Mouse (Mus musculus): ENCODE data around the gene Abhd11. TPM values are rescaled to one million over a fixed set of nuclear protein-coding genes. Genes with fewer than 3 reads are reported as not detected.
"Not testable (repeated sequence)": the region's sequence is repeated elsewhere in the genome, so short reads cannot be mapped to it uniquely, and the experiment has no call there.

Gene Abhd11
- polyA plus RNA-seq (2012; ENCODE audit: insufficient read depth, insufficient read length, missing spikeins) = 91.8 and 99.4 TPM in 2 replicates

- H3K27ac ChIP-seq (replicated peaks; ENCODE audit: low read depth, low read length) = peak within 1 kb of the TSS; percentile 94
- no peaks in the 10 kb centered on the region; the same call in none of the 2 replicates for H3K4me1 ChIP-seq (ENCODE audit: control insufficient read depth, insufficient read depth, insufficient read length, low read length)
- H3K4me3 ChIP-seq (ENCODE audit: insufficient read depth, low read depth, low read length) = peak within 1 kb of the TSS; percentile 68
These were observed at the start of gene Abhd11 for GRCm38 (mm10) chr5:135008671-135009589. Abhd11 (plus strand) TSS chr5:135009152.

- no peak overlapping the region for H3K27ac ChIP-seq (replicated peaks; ENCODE audit: low read depth, low read length)
- peaks cover 3% of the 10 kb centered on the region; the same call in 1 of the 2 replicates for H3K4me1 ChIP-seq (ENCODE audit: control insufficient read depth, insufficient read depth, insufficient read length, low read length)
- no peak overlapping the region for H3K4me3 ChIP-seq (ENCODE audit: insufficient read depth, low read depth, low read length)
These were observed 48.5 kb upstream of the Abhd11 start for GRCm38 (mm10) chr5:134960430-134960829.

GRCm38 (mm10) chr5:134961519-134961918 lies 47.4 kb upstream of the Abhd11 start:
- Histone ChIP-seq H3K4me1 (ENCODE audit: control insufficient read depth, insufficient read depth, insufficient read length, low read length) (peaks cover 3% of the 10 kb centered on the region; the same call in 1 of the 2 replicates), H3K4me3 (ENCODE audit: insufficient read depth, low read depth, low read length) (no peak overlapping the region), H3K27ac (replicated peaks; ENCODE audit: low read depth, low read length) (no peak overlapping the region)

- Histone ChIP-seq H3K27ac (replicated peaks; ENCODE audit: low read depth, low read length) (no peak overlapping the region), H3K4me1 (ENCODE audit: control insufficient read depth, insufficient read depth, insufficient read length, low read length) (peaks cover 3% of the 10 kb centered on the region; the same call in 1 of the 2 replicates), H3K4me3 (ENCODE audit: insufficient read depth, low read depth, low read length) (no peak overlapping the region)
These were observed 45.4 kb upstream of the Abhd11 start for GRCm38 (mm10) chr5:134963546-134963945.

GRCm38 (mm10) chr5:134964655-134965054 lies 44.3 kb upstream of the Abhd11 start:
- H3K27ac ChIP-seq (replicated peaks; ENCODE audit: low read depth, low read length); H3K4me3 ChIP-seq (ENCODE audit: insufficient read depth, low read depth, low read length); H3K4me1 ChIP-seq (ENCODE audit: control insufficient read depth, insufficient read depth, insufficient read length, low read length): not testable (repeated sequence)

GRCm38 (mm10) chr5:134965473-134965851 lies 43.5 kb upstream of the Abhd11 start:
- peaks cover 3% of the 10 kb centered on the region; the same call in 1 of the 2 replicates for H3K4me1 ChIP-seq (ENCODE audit: control insufficient read depth, insufficient read depth, insufficient read length, low read length)
- H3K4me3 ChIP-seq (ENCODE audit: insufficient read depth, low read depth, low read length) = peak overlapping the region; percentile 8; the same call in 1 of the 2 replicates
- H3K27ac ChIP-seq (replicated peaks; ENCODE audit: low read depth, low read length) = no peak overlapping the region

- peaks cover 3% of the 10 kb centered on the region; the same call in 1 of the 2 replicates for H3K4me1 ChIP-seq (ENCODE audit: control insufficient read depth, insufficient read depth, insufficient read length, low read length)
- peak overlapping the region; percentile 8 for H3K4me3 ChIP-seq (ENCODE audit: insufficient read depth, low read depth, low read length)
- H3K27ac ChIP-seq (replicated peaks; ENCODE audit: low read depth, low read length) = no peak overlapping the region
These were observed 42.8 kb upstream of the Abhd11 start for GRCm38 (mm10) chr5:134965852-134966821.

- H3K4me1 ChIP-seq (ENCODE audit: control insufficient read depth, insufficient read depth, insufficient read length, low read length) = peaks cover 3% of the 10 kb centered on the region; the same call in 1 of the 2 replicates
- no peak overlapping the region for H3K4me3 ChIP-seq (ENCODE audit: insufficient read depth, low read depth, low read length)
These were observed 41.6 kb upstream of the Abhd11 start for GRCm38 (mm10) chr5:134967164-134967944.

GRCm38 (mm10) chr5:134970671-134971070 lies 38.3 kb upstream of the Abhd11 start:
- Histone ChIP-seq H3K27ac (replicated peaks; ENCODE audit: low read depth, low read length) (no peak overlapping the region), H3K4me3 (ENCODE audit: insufficient read depth, low read depth, low read length) (no peak overlapping the region), H3K4me1 (ENCODE audit: control insufficient read depth, insufficient read depth, insufficient read length, low read length) (no peaks in the 10 kb centered on the region; the same call in 1 of the 2 replicates)

More at GRCm38 (mm10) chr5:134967164-134967944, 41.6 kb upstream of the Abhd11 start:
- H3K27ac ChIP-seq (replicated peaks; ENCODE audit: low read depth, low read length) = no peak overlapping the region

- Histone ChIP-seq H3K4me3 (ENCODE audit: insufficient read depth, low read depth, low read length) (no peak overlapping the region), H3K27ac (replicated peaks; ENCODE audit: low read depth, low read length) (no peak overlapping the region), H3K4me1 (ENCODE audit: control insufficient read depth, insufficient read depth, insufficient read length, low read length) (no peaks in the 10 kb centered on the region)
These were observed 35.9 kb upstream of the Abhd11 start for GRCm38 (mm10) chr5:134973081-134973480.

- H3K4me3 ChIP-seq (ENCODE audit: insufficient read depth, low read depth, low read length) = no peak overlapping the region
- H3K27ac ChIP-seq (replicated peaks; ENCODE audit: low read depth, low read length) = no peak overlapping the region
- no peaks in the 10 kb centered on the region for H3K4me1 ChIP-seq (ENCODE audit: control insufficient read depth, insufficient read depth, insufficient read length, low read length)
These were observed 35.4 kb upstream of the Abhd11 start for GRCm38 (mm10) chr5:134973526-134973925.

- no peak overlapping the region for H3K27ac ChIP-seq (replicated peaks; ENCODE audit: low read depth, low read length)
- H3K4me3 ChIP-seq (ENCODE audit: insufficient read depth, low read depth, low read length) = no peak overlapping the region
- H3K4me1 ChIP-seq (ENCODE audit: control insufficient read depth, insufficient read depth, insufficient read length, low read length) = no peaks in the 10 kb centered on the region
These were observed 34.7 kb upstream of the Abhd11 start for GRCm38 (mm10) chr5:134974294-134974693.

- no peak overlapping the region for H3K4me3 ChIP-seq (ENCODE audit: insufficient read depth, low read depth, low read length)
- H3K4me1 ChIP-seq (ENCODE audit: control insufficient read depth, insufficient read depth, insufficient read length, low read length) = no peaks in the 10 kb centered on the region
- no peak overlapping the region for H3K27ac ChIP-seq (replicated peaks; ENCODE audit: low read depth, low read length)
These were observed 34.0 kb upstream of the Abhd11 start for GRCm38 (mm10) chr5:134974921-134975320.

GRCm38 (mm10) chr5:134976164-134976563 lies 32.8 kb upstream of the Abhd11 start:
- Histone ChIP-seq H3K4me3 (ENCODE audit: insufficient read depth, low read depth, low read length) (no peak overlapping the region), H3K4me1 (ENCODE audit: control insufficient read depth, insufficient read depth, insufficient read length, low read length) (no peaks in the 10 kb centered on the region), H3K27ac (replicated peaks; ENCODE audit: low read depth, low read length) (no peak overlapping the region)

Measured in brown adipose tissue, adult 24 weeks (tissue).